Mouse (Mus musculus) thymus, postnatal 36 days (tissue): ENCODE results near the gene Fcrlb.

Experiments
- DNase-seq, 2 experiments: peaks; one replicate each; pipeline ENCODE4 v3.0.0; 2022; ENCODE audit warnings: mixed read lengths in 2 of 2

Fcrlb gene

DNA sequence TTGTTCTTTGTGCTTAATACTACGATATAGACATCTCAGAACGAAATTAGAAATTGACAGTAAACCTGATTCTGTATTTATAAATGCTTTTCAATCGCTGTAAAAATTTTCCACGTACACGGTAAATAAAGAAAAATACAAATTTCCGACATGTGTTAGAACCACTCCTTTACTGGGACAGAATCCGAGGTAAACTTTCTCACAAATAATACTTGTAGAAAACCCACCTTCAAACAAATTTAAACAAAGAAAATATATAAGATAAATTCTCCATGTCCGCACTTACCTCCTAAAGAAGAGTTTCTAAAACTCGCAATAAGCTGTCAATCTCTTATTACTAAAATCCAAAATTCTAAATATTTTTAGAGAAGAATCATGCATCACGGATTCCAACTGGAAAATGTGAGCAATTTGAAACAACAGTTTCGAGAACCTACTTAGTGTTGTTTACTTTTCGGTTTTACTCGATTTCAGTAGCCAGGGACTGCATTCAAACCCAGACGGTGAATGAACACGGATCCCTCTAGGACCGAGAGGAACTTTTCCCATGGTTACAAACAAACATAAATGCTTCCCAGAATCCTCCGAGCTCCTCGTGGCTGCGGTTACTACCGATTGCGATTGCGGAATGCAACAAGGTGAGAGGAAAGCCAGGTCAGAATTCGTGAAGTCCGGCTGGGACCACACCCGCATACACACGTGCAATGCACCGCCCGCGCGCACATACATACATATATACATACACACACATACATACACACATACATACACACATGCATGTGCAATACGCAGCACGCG lies 44.4 kb downstream of the Fcrlb start:
- peak; percentile 30 to 33 for DNase-seq

DNA sequence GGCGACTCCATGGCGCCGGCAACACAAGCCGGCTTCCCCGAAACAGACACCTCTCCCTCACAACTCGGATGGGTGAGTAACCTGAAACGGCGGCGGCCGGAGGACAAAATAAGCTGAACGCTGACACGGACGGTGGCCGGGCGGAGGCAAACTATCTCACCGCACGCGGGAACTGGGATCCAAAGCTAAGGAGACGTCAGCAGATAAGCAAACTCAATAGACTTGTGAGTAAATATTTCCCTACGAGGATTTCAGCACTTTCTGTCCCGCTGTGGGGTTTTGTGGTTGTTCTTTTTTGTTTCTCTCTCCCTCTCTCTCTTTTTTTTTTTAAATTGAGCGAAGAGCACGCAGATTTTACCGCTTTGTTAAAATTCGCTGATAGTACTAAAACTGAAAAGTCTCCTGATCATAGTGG lies 45.0 kb downstream of the Fcrlb start, which contains the start of gene Atf6:
TSS of gene Atf6 (minus strand) at position 81 of the 415 bp plus-strand sequence.
- DNase-seq, result peak; percentile 85

DNA sequence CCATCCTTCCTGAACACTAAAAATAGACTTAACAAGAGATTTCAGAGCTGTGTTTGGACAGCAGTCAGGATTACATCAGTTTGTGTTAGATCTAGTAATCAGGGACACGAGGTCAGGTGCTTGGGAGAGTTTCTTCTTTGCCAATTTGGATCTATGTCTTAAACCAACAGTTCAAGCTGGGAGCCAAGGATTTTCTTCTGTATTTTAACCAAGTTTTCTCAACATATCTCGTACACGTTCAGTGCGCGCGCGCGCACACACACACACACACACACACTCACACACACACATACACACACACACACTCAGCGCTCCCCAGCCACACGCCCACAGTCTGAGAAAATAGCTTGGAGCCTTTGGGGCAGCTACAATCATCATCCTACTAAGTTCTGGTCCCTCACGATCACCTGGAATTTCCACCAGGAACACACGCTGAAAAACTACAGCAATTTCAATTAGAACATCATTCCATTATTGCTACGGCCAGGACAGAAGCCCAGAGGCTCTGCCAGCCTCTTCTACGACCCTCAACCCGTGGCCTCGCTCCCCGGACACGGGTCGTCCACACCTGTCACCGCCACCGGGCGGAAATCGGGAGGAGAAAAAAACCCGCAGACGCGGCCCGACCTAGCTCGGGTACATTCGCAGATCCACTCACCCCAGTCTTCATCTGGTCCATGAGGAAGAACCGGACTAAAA lies 45.6 kb downstream of the Fcrlb start:
- peak in 1 of 2 experiments; percentile 21 for DNase-seq

DNA sequence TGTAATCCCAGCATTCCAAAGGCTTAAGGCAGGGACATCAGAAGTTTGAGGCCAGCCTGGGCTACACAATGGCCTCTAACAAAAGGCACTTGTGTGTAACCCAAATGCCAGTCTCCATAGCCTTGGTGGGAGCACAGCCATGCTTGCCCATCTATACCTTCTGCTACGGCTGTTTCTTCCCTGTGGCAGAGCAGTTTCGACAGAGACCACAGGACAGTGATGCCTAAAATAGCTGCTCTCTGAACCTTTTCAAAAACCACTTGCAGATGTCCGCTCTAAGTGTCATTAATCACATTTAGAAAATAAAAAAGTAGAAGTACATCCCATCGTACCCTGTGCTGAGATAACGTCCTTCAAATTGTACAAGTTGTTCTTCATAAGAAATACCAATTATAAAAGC lies 47.3 kb downstream of the Fcrlb start:
- DNase-seq, result no peak

DNA sequence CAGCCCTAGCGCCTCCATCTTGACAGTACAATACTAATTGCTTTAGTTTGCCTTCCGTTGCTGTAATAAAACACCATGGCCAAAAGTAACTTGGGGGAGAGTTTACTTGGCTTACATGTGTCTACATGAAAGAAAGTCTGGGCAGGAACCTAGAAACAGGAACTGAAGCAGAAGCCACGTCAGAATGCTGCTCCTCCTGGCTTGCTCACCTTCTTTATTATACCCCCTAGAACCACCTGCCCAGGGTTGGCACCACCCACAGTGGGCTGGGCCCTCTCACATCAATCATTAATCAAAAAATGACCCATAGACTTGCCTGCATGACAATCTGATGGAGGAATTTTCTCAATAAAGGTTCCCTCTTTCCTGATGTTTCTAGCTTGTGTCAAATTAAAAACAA lies 48.0 kb downstream of the Fcrlb start:
- DNase-seq, result no peak

DNA sequence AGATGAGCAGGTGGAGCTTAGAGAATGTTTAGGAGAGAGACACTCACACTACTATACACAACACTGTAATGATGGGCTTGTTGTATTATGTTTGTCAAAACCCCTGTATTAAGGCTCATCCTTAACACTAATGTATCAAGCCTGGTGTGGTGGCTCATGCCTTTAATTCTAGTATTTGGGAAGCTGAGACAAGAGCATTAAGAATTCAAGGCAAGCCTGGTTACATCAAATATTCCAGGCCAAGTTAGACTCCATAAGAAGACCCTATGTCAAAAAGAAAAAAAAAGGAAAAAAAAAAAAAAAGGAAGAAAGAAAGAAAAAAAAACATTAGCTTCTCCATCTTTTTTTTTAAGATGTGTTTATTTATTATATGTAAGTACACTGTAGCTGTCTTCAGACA lies 48.5 kb downstream of the Fcrlb start:
- DNase-seq, result no peak

DNA sequence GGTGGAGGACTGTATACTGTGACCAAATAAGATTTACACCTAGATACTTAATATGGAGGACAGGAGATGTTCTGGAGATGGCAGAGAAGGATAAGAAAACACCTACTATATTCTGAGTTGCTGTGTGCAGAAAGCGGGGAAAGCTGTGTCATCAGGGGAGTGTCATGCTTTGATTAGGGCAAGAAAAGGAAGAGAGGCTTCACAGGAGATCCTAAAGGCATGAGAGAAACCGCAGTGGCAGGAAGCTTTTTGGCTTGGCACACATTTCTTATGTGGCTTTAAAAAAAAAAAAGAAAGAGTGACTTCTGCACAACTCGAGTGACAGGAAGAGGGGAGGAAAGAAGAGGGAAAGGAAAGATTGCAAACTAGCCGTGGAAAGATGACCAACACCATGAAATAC lies 49.7 kb downstream of the Fcrlb start:
- DNase-seq, result peak; percentile 24 to 34

DNA sequence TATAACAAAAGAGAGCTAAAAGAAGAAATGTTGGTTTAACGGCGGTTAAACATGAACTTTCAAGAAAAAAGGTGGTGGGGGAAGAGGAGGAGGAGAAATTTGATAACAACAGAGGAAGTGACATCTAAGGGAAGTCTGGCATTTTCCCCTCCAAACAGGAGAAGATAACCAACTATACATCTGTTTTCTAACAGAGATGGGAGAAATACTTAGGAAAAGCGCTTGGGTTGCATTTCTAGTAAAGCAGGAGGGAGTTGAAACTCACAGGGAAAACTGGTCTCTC lies 50.4 kb downstream of the Fcrlb start:
- no peak for DNase-seq

DNA sequence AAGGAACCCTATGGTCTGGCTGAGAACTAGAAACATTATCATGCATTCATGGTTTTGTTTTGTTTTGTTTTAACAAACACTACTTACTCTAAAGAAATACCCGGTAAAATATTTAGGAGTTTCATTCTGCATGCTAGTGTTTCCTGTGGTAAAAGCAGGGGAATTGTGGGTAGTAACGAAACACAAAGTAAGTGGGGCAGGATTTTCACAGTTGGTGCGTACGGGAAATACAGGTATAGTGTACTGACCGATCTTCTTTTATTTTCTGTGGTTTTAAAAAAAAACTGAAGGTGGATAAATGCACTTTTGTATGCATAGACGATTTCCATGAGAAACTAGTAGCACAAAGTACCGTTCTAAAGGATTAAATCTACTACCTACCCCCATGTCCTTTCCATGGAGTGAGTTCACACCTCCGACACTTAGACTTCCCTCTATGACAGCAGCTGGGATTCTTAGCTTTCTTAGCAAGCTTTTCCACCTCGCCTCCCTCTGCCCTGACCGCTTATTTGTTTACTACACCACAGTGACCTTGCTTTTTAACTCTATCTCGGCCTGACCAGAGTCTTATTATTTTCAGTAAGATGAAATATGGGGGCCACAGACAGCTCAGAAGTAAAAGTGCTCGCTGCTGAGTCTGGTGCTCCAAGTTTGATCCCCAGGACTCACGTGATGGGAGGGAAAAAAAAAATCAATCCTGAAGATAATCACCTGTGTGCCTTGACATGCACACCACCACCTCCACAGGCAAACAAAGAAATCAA lies 50.9 kb downstream of the Fcrlb start:
- no peak for DNase-seq

DNA sequence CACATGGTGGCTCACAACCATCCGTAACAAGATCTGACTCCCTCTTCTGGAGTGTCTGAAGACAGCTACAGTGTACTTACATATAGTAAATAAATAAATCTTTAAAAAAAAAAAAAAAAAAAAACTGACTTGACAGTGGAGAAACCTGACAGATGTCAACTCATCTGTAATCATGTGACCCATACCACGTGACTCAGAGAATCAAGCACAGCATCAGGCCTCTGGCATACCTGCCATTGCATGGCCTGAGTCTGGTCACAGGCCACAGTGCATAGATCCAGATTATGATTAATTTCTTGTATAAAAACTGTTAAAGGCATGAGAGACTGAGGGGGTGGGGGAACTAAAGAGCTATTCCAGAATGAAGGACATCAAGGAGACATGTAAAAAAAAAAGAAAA lies 53.9 kb downstream of the Fcrlb start:
- no peak for DNase-seq

DNA sequence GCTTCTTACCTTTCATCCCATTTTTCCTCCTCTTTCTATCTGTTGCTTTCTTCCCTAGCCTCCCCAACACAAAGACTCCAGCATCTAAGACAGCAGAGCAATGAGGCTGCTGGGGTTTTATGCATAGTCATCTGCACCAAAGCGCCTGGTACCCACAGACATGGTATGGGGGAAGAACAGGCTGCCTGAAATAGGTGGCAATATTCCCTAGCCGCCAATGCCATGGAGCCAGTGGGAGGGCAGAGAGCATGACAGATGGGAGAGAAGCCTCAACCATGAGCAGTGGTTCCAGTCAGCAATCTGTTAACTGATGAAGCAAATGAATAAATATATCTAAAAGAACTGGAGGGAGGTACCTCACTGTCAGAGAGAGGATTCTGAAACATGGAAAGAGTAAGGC lies 55.4 kb downstream of the Fcrlb start:
- no peak for DNase-seq
